Mouse (Mus musculus) heart, embryonic 12.5 days (tissue): ENCODE measurements at regions not wholly inside any gene's neighbourhood (a gene's known extent, or its start where the extent isn't known, plus 50 kb on each side); places are given as distances from the start of the nearest gene placed in this dataset.
"Not testable (repeated sequence)": the region's sequence is repeated elsewhere in the genome, so short reads cannot be mapped to it uniquely, and the experiment has no call there.

Experiments
- ATAC-seq: fragments of 200-750 bp; cut with Nextera tagmentation; 2 replicates; pipeline ENCODE4 v1.8.0; 2017; ENCODE audit warnings: moderate TSS enrichment, moderate library complexity; ENCODE audit not compliant: insufficient number of reproducible peaks, low FRiP score
- H3K27ac ChIP-seq: fragments of 300-500 bp; sonication (generic); 2 replicates; pipeline ENCODE4 v1.5.1; 2016; ENCODE audit warnings: mild to moderate bottlenecking, moderate library complexity; ENCODE audit not compliant: poor library complexity, severe bottlenecking
- H3K27me3 ChIP-seq: fragments of 300-500 bp; sonication (generic); replicated peaks from 2 replicates; pipeline ENCODE4 v1.6.1; 2016; ENCODE audit warnings: mild to moderate bottlenecking, moderate library complexity
- H3K36me3 ChIP-seq: fragments of 300-500 bp; sonication (generic); 2 replicates; pipeline ENCODE4 v1.6.1; 2016; ENCODE audit warnings: mild to moderate bottlenecking, moderate library complexity
- H3K4me1 ChIP-seq: fragments of 300-500 bp; sonication (generic); replicated peaks from 2 replicates; pipeline ENCODE4 v1.6.1; 2016; ENCODE audit warnings: mild to moderate bottlenecking
- H3K4me2 ChIP-seq: fragments of 300-500 bp; sonication (generic); 2 replicates; pipeline ENCODE4 v1.6.1; 2016; ENCODE audit warnings: mild to moderate bottlenecking, moderate library complexity
- H3K4me3 ChIP-seq: fragments of 300-500 bp; sonication (generic); 2 replicates; pipeline ENCODE4 v1.5.1; 2016; ENCODE audit warnings: mild to moderate bottlenecking
- H3K9ac ChIP-seq: fragments of 300-500 bp; sonication (generic); 2 replicates; pipeline ENCODE4 v1.6.1; 2016; ENCODE audit warnings: mild to moderate bottlenecking, moderate library complexity
- H3K9me3 ChIP-seq: fragments of 300-500 bp; sonication (generic); replicated peaks from 2 replicates; pipeline ENCODE4 v1.6.1; 2016; ENCODE audit warnings: mild to moderate bottlenecking, moderate library complexity
- WGBS: fragments of 180-500 bp; shearing (Covaris S2); methylation state at CpG from one replicate; pipeline ENCODE4 v1.1.7; 2016; 5-methylcytosine and 5-hydroxymethylcytosine counted together

GRCm38 (mm10) chr16:12703818-12704590 lies 405.5 kb upstream of the Ercc4 start:
- H3K27ac ChIP-seq, result peak overlapping the region; percentile 9; the same call in 1 of the 2 replicates
- no peak overlapping the region for H3K4me3 ChIP-seq
- H3K9ac ChIP-seq, result no peak overlapping the region
- no peaks in the 10 kb centered on the region for H3K9me3 ChIP-seq
- no peaks in the 10 kb centered on the region for H3K27me3 ChIP-seq
- WGBS, result 84% methylated on average over 9 of the region's 9 CpGs
- H3K4me2 ChIP-seq, result no peak overlapping the region
- ATAC-seq, result peak; percentile 94
- H3K36me3 ChIP-seq, result no peaks in the 10 kb centered on the region
- H3K4me1 ChIP-seq, result no peaks in the 10 kb centered on the region

DNA sequence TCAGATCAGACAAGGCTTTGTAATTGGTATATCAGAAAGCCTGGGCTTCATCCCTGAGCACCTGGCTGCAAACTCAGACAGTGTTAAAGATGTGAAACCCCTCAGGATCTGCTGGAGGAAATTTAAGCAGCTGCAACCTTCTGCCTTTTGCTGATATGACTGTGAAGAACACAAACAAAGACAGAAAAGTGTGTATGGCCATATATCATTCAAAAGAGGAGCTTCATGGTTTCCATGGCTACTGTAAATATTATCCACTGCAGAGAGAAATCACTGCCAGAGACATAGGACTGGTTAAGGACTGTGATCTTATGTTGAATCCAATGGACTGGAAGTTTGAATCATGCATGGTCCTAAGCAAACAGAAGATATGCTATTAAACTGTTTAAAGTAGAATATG lies 402.6 kb upstream of the Ercc4 start:
- no peaks in the 10 kb centered on the region for H3K36me3 ChIP-seq
- H3K4me2 ChIP-seq, result no peak overlapping the region
- no peaks in the 10 kb centered on the region for H3K27me3 ChIP-seq
- no peaks in the 10 kb centered on the region for H3K9me3 ChIP-seq
- H3K4me3 ChIP-seq, result no peak overlapping the region
- no peak overlapping the region for H3K27ac ChIP-seq
- H3K9ac ChIP-seq, result no peak overlapping the region
- no peak for ATAC-seq
- H3K4me1 ChIP-seq, result no peaks in the 10 kb centered on the region

- not testable (repeated sequence) for H3K4me3 ChIP-seq, H3K4me1 ChIP-seq, H3K36me3 ChIP-seq, ATAC-seq, H3K9ac ChIP-seq, H3K27me3 ChIP-seq, H3K4me2 ChIP-seq, H3K9me3 ChIP-seq, H3K27ac ChIP-seq
- WGBS, result 71% methylated on average over 6 of the region's 7 CpGs
These were observed 388.1 kb upstream of the Ercc4 start for GRCm38 (mm10) chr16:12721368-12721767.

DNA sequence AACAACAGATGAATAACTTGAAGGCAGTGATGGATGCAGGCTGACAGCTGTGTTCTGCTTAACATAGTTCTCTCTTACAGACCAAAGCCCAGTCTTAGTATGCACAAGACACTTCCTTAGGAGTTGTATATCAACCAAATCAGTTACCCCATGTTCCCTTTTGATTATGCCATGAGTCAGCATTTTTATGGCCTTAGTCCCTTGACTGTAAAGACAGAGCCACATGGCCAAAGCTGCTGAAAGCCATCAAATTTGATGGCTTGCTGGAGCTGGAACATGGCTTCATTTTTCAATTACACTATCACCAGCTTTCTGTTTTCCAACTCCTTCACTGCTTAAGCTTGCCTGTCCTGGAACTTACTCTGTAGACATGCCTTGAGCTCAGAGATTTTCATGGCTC lies 383.4 kb upstream of the Ercc4 start:
- Histone ChIP-seq H3K9me3 (no peaks in the 10 kb centered on the region), H3K27me3 (no peaks in the 10 kb centered on the region), H3K36me3 (no peaks in the 10 kb centered on the region), H3K27ac (no peak overlapping the region), H3K4me1 (no peaks in the 10 kb centered on the region), H3K4me3 (no peak overlapping the region), H3K4me2 (no peak overlapping the region), H3K9ac (no peak overlapping the region)
- ATAC-seq, result no peak

DNA sequence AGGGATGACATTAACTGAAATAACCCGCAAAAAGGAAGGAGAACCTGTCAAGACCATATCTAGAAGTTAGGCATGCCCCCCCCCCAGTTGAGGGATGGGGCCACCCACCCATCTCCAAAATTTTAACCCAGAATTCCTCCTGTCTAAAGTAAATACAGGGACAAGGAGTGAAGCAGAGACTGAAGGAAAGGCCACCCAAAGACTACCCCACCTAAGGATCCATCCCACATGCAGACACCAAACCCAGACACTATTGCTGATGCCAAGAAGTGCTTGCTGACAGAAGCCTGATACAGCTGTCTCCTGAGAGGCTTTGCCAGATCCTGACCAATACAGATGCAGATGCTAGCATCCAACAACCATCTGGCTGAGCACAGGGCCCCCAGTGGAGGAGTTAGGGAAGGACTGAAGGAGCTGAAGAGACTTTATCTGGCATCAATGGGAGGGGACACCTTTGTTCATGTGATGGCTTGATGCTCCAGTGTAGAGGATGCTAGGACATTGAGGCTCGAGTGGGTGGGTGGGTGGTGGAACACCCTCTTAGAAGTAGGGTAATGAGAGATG lies 379.2 kb upstream of the Ercc4 start:
- not testable (repeated sequence) for H3K9ac ChIP-seq, H3K4me2 ChIP-seq, H3K27ac ChIP-seq, H3K9me3 ChIP-seq, H3K4me1 ChIP-seq, H3K4me3 ChIP-seq, ATAC-seq, H3K36me3 ChIP-seq, H3K27me3 ChIP-seq
- 70% methylated on average over 2 of the region's 2 CpGs for WGBS

DNA sequence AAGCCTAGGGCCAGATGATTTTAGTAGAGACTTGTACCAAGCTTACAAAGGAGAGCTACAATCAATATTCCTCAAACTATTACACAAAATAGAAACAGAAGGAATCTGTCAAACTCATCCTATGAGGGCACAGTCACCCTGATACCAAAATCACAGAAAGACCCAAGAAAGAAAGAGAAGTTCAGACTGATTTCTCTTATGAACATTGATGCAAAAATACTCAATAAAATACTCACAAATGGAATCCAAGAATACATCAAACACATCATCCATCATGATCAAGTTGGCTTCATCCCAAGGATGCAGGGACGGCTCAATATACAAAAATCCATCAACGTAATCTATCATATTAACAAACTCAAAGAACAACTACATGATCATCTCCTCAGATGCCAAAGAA lies 377.9 kb upstream of the Ercc4 start:
- Histone ChIP-seq H3K4me3 (no peak overlapping the region), H3K4me2 (no peak overlapping the region), H3K36me3 (no peaks in the 10 kb centered on the region), H3K4me1 (no peaks in the 10 kb centered on the region), H3K9me3 (peaks cover 4% of the 10 kb centered on the region), H3K27me3 (no peaks in the 10 kb centered on the region), H3K27ac (no peak overlapping the region), H3K9ac (no peak overlapping the region)
- no peak for ATAC-seq
- 90% methylated on average over 2 of the region's 2 CpGs for WGBS

GRCm38 (mm10) chr16:12742472-12742871 lies 367.0 kb upstream of the Ercc4 start:
- no peak for ATAC-seq
- H3K4me2 ChIP-seq, result no peak overlapping the region
- no peaks in the 10 kb centered on the region for H3K4me1 ChIP-seq
- no peaks in the 10 kb centered on the region for H3K27me3 ChIP-seq
- H3K36me3 ChIP-seq, result no peaks in the 10 kb centered on the region
- H3K9me3 ChIP-seq, result no peaks in the 10 kb centered on the region; the same call in 1 of the 2 replicates
- H3K4me3 ChIP-seq, result no peak overlapping the region
- H3K9ac ChIP-seq, result no peak overlapping the region
- no peak overlapping the region for H3K27ac ChIP-seq

DNA sequence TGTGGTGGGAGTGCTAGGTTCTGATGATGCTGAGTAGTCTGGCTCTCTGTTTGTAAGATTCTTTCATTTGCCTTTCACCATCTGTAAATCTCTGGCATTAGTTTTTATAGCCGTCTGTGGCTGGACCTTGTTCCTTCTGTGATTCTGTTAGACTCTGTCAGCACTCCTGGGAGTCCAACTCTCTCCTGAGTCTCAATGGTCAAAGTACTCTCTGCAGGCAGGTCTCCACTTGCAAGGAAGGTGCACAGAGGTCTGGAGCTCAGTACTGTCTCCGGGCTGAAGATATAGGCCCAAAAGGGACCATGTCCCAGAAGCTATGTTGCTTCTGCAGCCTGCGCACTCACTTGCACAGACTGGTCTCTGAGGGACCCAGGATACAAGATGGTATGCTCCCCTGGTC lies 356.3 kb upstream of the Ercc4 start:
- no peaks in the 10 kb centered on the region for H3K36me3 ChIP-seq
- H3K4me1 ChIP-seq, result no peaks in the 10 kb centered on the region
- no peaks in the 10 kb centered on the region for H3K27me3 ChIP-seq
- H3K9me3 ChIP-seq, result no peaks in the 10 kb centered on the region
- no peak overlapping the region for H3K4me2 ChIP-seq
- no peak for ATAC-seq
- H3K27ac ChIP-seq, result no peak overlapping the region
- no peak overlapping the region for H3K9ac ChIP-seq
- no peak overlapping the region for H3K4me3 ChIP-seq
- 81% methylated on average over 3 of the region's 3 CpGs for WGBS

DNA sequence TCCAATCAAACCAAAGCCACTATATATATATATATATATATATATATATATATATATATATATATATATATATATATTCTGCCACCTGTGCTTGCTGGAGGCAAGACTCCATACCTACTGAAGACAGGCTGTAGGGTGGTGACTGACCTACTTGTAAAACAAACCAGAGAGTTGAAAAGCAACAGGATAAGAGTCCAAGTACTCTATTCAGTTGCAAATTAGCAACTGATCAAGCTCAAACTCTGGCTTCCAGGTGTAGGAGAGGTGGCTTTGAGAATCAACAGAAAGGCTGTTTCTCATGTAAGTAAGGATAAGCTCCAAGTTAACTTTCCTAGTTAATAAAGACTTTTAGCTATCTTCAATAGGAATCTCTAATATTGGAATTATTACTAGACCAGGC lies 355.1 kb upstream of the Ercc4 start:
- no peak for ATAC-seq
- no peaks in the 10 kb centered on the region for H3K27me3 ChIP-seq
- H3K36me3 ChIP-seq, result no peaks in the 10 kb centered on the region
- no peak overlapping the region for H3K4me2 ChIP-seq
- H3K9ac ChIP-seq, result no peak overlapping the region
- H3K27ac ChIP-seq, result no peak overlapping the region
- no peak overlapping the region for H3K4me3 ChIP-seq
- H3K9me3 ChIP-seq, result no peaks in the 10 kb centered on the region
- H3K4me1 ChIP-seq, result no peaks in the 10 kb centered on the region

DNA sequence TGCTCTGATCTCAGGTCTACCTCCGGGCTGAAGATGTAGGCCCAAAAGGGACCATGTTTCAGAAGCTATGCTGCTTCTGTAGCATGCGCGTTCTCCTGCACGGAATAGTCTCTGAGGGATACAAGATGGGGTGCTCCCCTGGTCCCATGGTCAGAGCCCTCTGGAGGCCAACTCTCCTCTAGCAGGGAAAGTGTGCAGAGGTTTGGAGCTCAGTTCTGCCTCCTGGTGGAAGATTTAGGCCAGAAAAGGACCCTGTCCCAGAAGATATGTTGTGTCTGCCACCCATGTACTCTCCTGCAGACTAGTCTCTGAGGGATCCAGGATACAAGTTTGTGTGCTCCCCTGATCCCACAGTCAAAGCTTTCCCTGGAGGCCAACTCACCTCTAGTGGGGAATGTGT lies 350.9 kb upstream of the Ercc4 start:
- 77% methylated on average over 4 of the region's 4 CpGs for WGBS
- Histone ChIP-seq H3K4me2 (no peak overlapping the region), H3K36me3 (no peaks in the 10 kb centered on the region), H3K9ac (no peak overlapping the region), H3K9me3 (no peaks in the 10 kb centered on the region), H3K27me3 (no peaks in the 10 kb centered on the region), H3K4me1 (no peaks in the 10 kb centered on the region), H3K4me3 (no peak overlapping the region), H3K27ac (no peak overlapping the region)
- ATAC-seq, result no peak

GRCm38 (mm10) chr16:12764166-12764565 lies 345.3 kb upstream of the Ercc4 start:
- no peaks in the 10 kb centered on the region for H3K9me3 ChIP-seq
- H3K4me3 ChIP-seq, result no peak overlapping the region
- H3K27ac ChIP-seq, result no peak overlapping the region
- ATAC-seq, result no peak
- no peak overlapping the region for H3K9ac ChIP-seq
- H3K27me3 ChIP-seq, result 0 out of 2 replicates have a peak, but pooled peaks cover 3% of the 10 kb centered on the region
- no peaks in the 10 kb centered on the region for H3K36me3 ChIP-seq
- H3K4me2 ChIP-seq, result no peak overlapping the region
- H3K4me1 ChIP-seq, result no peaks in the 10 kb centered on the region
- 92% methylated on average over 1 of the region's 1 CpGs for WGBS

DNA sequence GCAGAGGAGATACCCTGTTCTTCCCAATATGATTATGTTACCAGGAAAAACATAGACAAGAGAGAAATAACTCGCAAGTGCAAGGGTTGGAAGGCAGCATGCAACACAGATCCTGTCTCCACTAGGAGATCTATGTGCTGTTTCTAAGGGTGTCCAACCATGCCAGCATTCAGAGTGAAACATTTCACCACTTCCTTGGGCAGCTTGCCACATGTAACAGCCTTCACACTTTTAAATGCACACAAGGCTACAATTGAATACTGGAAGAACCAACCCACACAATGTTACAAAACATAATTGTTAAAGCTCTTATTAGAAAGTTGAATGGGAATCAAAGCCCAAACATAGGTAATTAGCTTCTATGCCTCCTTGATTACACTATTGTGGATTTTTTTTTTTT lies 344.9 kb upstream of the Ercc4 start:
- H3K9me3 ChIP-seq, result no peaks in the 10 kb centered on the region
- 79% methylated on average over 1 of the region's 1 CpGs for WGBS

More for the DNA sequence above, 344.9 kb upstream of the Ercc4 start:
- H3K36me3 ChIP-seq, result no peaks in the 10 kb centered on the region
- H3K4me2 ChIP-seq, result no peak overlapping the region
- H3K4me1 ChIP-seq, result no peaks in the 10 kb centered on the region
- no peak overlapping the region for H3K4me3 ChIP-seq
- 0 out of 2 replicates have a peak, but pooled peaks cover 3% of the 10 kb centered on the region for H3K27me3 ChIP-seq
- H3K9ac ChIP-seq, result no peak overlapping the region
- H3K27ac ChIP-seq, result no peak overlapping the region
- ATAC-seq, result no peak
